Comparison of ENCODE assay signal across 9 mouse cellular contexts in the genomic region with DNA sequence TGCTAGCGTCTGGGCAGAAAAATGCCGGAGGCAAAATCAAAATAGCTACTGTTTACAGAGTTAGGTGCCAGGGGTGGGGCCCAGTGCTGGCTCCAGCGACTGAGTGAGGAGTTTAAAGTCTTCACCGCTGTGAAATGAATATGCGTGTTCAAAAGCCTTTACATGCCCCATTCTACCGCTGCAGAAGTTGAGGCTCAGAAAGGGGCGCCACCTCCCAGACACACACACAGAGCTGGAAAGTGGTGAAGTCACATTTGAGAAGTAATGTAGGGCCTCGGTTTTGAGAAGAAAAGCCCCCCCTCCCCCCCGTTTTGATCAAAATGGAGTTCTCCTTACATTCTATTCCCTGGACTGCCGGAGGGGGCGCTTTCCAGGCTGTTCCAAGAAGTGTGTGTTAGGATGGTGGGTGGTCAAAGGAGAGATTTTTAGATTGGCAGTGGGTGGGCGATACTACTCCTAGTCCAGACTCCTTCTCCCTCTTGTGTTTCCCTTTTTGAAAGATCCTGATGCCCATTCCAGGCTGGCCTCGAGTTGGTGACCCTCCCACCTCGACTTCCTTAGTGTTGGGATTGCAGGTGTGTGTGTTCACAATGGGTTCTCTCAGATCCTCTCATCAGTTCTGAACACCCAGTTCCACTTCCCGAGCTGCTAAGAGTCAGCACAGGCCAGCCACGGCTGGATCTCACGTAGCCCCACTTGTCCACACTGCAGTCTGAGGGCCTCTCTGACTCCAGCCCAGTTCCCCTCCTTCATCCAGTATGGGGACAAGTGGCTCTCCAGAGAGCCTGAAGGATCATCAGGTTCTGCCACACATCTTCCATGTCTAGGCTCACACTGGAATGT.
A peak's percentile ranks its signal among the peaks of the same experiment; 100 is the strongest.
DNase-seq lines count a peak whose midpoint lies in the region; ATAC-seq lines count a peak whose summit lies in the region.
"Had no signal": no experiment of that assay in that cellular context is flagged by ENCODE, and none has a peak within 500 bp of the region (broad histone marks: within the 10 kb centered on the region; RNA-seq: fewer than 3 reads in every experiment).

No protein-coding gene starts in this region.

- 22% methylated on average over 17 of the region's 17 CpGs for WGBS in heart, embryonic 14.5 days
- WGBS in embryonic facial prominence, embryonic 12.5 days = 22% methylated on average over 17 of the region's 17 CpGs
- 23% methylated on average over 17 of the region's 17 CpGs for WGBS in limb, embryonic 10.5 days
- 20% methylated on average over 17 of the region's 17 CpGs for WGBS in midbrain, embryonic 15.5 days

- DNase-seq in heart, adult 18-20 months = no peak
- DNase-seq in limb, embryonic 10.5 days (ENCODE audit: low spot score) = peak; percentile 53
- DNase-seq in right cerebral cortex, adult 18-20 months = no peak
- no peak for DNase-seq in layer of hippocampus, postnatal 14 days (ENCODE audit: low spot score in 2 of 2)
- no peak for DNase-seq in heart, postnatal 14 days

- peak overlapping the region; percentile 26 for H3K4me2 ChIP-seq in heart, embryonic 14.5 days (ENCODE audit: low read length)
- H3K4me2 ChIP-seq in embryonic facial prominence, embryonic 12.5 days (replicated peaks) = peak overlapping the region; percentile 25
- peak overlapping the region; percentile 12; the same call in 1 of the 2 replicates for H3K4me2 ChIP-seq in midbrain, embryonic 15.5 days

- H3K36me3 ChIP-seq in heart, embryonic 14.5 days (ENCODE audit: control insufficient read depth, insufficient read depth, low read length) = no peaks in the 10 kb centered on the region
- no peaks in the 10 kb centered on the region for H3K36me3 ChIP-seq in embryonic facial prominence, embryonic 12.5 days
- no peaks in the 10 kb centered on the region for H3K36me3 ChIP-seq in limb, embryonic 10.5 days
- H3K36me3 ChIP-seq in midbrain, embryonic 15.5 days (replicated peaks) = no peaks in the 10 kb centered on the region
- H3K36me3 ChIP-seq: G1E had no signal

- peaks cover 6 to 30% of the 10 kb centered on the region in 2 experiments for H3K4me1 ChIP-seq in heart, embryonic 14.5 days (ENCODE audit: control insufficient read depth in 2 of 2, insufficient read depth in 2 of 2, low read length in 2 of 2)
- H3K4me1 ChIP-seq in embryonic facial prominence, embryonic 12.5 days = peaks cover 31% of the 10 kb centered on the region
- peaks cover 67% of the 10 kb centered on the region for H3K4me1 ChIP-seq in limb, embryonic 10.5 days
- peaks cover 68% of the 10 kb centered on the region for H3K4me1 ChIP-seq in midbrain, embryonic 15.5 days

- ATAC-seq in heart, embryonic 14.5 days (ENCODE audit: insufficient number of reproducible peaks, insufficient read depth, low FRiP score, low read depth) = no peak
- ATAC-seq in embryonic facial prominence, embryonic 12.5 days (ENCODE audit: insufficient number of reproducible peaks, insufficient read depth, low FRiP score, low TSS enrichment) = no peak
- no peak for ATAC-seq in midbrain, embryonic 15.5 days (replicated peaks)

- no peak overlapping the region for H3K9ac ChIP-seq in heart, embryonic 14.5 days (ENCODE audit: low read length)
- no peak overlapping the region for H3K9ac ChIP-seq in embryonic facial prominence, embryonic 12.5 days
- no peak overlapping the region for H3K9ac ChIP-seq in midbrain, embryonic 15.5 days

- intact Hi-C loops in heart, postnatal 14 days (cut with DNase I) = loop anchor here (5.0 kb wide), 1 partner anchor 90 kb away; a partner anchor contains a TSS

- peaks cover 7% of the 10 kb centered on the region for H3K9me3 ChIP-seq in heart, embryonic 14.5 days (ENCODE audit: control insufficient read depth, low read length)
- peaks cover 2% of the 10 kb centered on the region; the same call in 1 of the 2 replicates for H3K9me3 ChIP-seq in embryonic facial prominence, embryonic 12.5 days
- H3K9me3 ChIP-seq in limb, embryonic 10.5 days (replicated peaks) = 0 out of 2 replicates have a peak, but pooled peaks cover 2% of the 10 kb centered on the region
- H3K9me3 ChIP-seq in midbrain, embryonic 15.5 days = no peaks in the 10 kb centered on the region
- H3K9me3 ChIP-seq: G1E had no signal

- H3K27me3 ChIP-seq in heart, embryonic 14.5 days (ENCODE audit: control insufficient read depth, insufficient read depth, low read length) = peaks cover 63% of the 10 kb centered on the region
- H3K27me3 ChIP-seq in embryonic facial prominence, embryonic 12.5 days = peaks cover 60% of the 10 kb centered on the region
- H3K27me3 ChIP-seq in limb, embryonic 10.5 days (ENCODE audit: low read depth, poor library complexity, severe bottlenecking) = peaks cover 82% of the 10 kb centered on the region
- H3K27me3 ChIP-seq in midbrain, embryonic 15.5 days (replicated peaks) = 0 out of 2 replicates have a peak, but pooled peaks cover 6% of the 10 kb centered on the region

- H3K27ac ChIP-seq in heart, embryonic 14.5 days (replicated peaks in 1 of 2; ENCODE audit: control insufficient read depth in 1 of 2, insufficient read depth in 1 of 2, low read depth in 2 of 2, low read length in 2 of 2) = no peak overlapping the region
- H3K27ac ChIP-seq in embryonic facial prominence, embryonic 12.5 days = no peak overlapping the region
- H3K27ac ChIP-seq in limb, embryonic 10.5 days = peak overlapping the region; percentile 95
- no peak overlapping the region for H3K27ac ChIP-seq in midbrain, embryonic 15.5 days

- peak overlapping the region in 1 of 2 experiments; percentile 1; a peak in 1 of 4 replicates for H3K4me3 ChIP-seq in heart, embryonic 14.5 days (ENCODE audit: control insufficient read depth in 1 of 2, insufficient read depth in 1 of 2, low read depth in 1 of 2, low read length in 2 of 2)
- H3K4me3 ChIP-seq in embryonic facial prominence, embryonic 12.5 days = peak overlapping the region; percentile 6; the same call in 1 of the 2 replicates
- H3K4me3 ChIP-seq in limb, embryonic 10.5 days = peak overlapping the region; percentile 35
- no peak overlapping the region for H3K4me3 ChIP-seq in midbrain, embryonic 15.5 days
